Mouse (Mus musculus) G1E (cell line): ENCODE data around the gene Prox1. TPM values are rescaled to one million over a fixed set of nuclear protein-coding genes. Genes with fewer than 3 reads are reported as not detected.

Source experiments
- ATAC-seq: 2 replicates; pipeline ENCODE4 v1.8.0; 2016; ENCODE audit warnings: mild to moderate bottlenecking; ENCODE audit not compliant: insufficient number of reproducible peaks, poor library complexity, low FRiP score, severe bottlenecking; ENCODE audit errors: extremely low read depth
- DNase-seq: peaks from one replicate; pipeline ENCODE4 v3.0.0; 2012; ENCODE audit warnings: low spot score
- H3K27me3 ChIP-seq: 2 replicates; pipeline ENCODE4 v1.6.1; 2012; ENCODE audit warnings: mild to moderate bottlenecking, low read length, inconsistent platforms; ENCODE audit not compliant: insufficient read depth
- H3K36me3 ChIP-seq: replicated peaks from 2 replicates; pipeline ENCODE3; 2012; ENCODE audit warnings: mild to moderate bottlenecking, inconsistent platforms
- H3K4me1 ChIP-seq: 2 replicates; pipeline ENCODE4 v1.6.1; 2012; ENCODE audit warnings: low read depth, low read length, inconsistent platforms, mixed read lengths; ENCODE audit not compliant: insufficient read depth
- H3K4me3 ChIP-seq: 2 replicates; pipeline ENCODE4 v1.5.1; 2012; ENCODE audit warnings: low read depth, mild to moderate bottlenecking, inconsistent platforms, low read length, moderate library complexity, mixed read lengths
- H3K9me3 ChIP-seq: replicated peaks from 2 replicates; pipeline ENCODE4 v1.6.1; 2012; ENCODE audit warnings: inconsistent platforms
- CTCF ChIP-seq: IDR thresholded peaks from 2 replicates; pipeline ENCODE4 v1.5.1; 2012; ENCODE audit warnings: low read depth, low read length, inconsistent platforms, mixed read lengths
- GATA1 ChIP-seq: IDR thresholded peaks from 2 replicates; pipeline ENCODE4 v1.6.1; 2012; ENCODE audit warnings: borderline replicate concordance, low read length, inconsistent platforms, mixed read lengths
- GATA2 ChIP-seq: IDR thresholded peaks from 2 replicates; pipeline ENCODE4 v1.6.1; 2012; ENCODE audit warnings: low read depth, low read length, inconsistent platforms, borderline replicate concordance
- POLR2AphosphoS5 ChIP-seq: IDR thresholded peaks from 2 replicates; pipeline ENCODE4 v1.6.1; 2012; ENCODE audit warnings: low read depth, low read length, inconsistent platforms; ENCODE audit not compliant: insufficient replicate concordance
- TAL1 ChIP-seq: conservative IDR thresholded peaks from 2 replicates; pipeline ENCODE4 v1.6.1; 2012; ENCODE audit warnings: low read depth, low read length, inconsistent platforms, mixed read lengths
- polyA plus RNA-seq: library from polyadenylated mRNA; stranded (reverse); fragments of >175 nt; gene quantifications from 2 replicates; pipeline ENCODE4 v1.2.3, GENCODE M21; 2012
- total RNA-seq, 2 experiments: library from RNA; stranded (forward) in 1 of 2; stranded (reverse) in 1 of 2; fragments of 200-1000 nt in 1 of 2; fragments of >200 nt in 1 of 2; fragmentation: Nextera tagmentation in 1 of 2; gene quantifications; 2 replicates each; pipeline ENCODE4 v1.2.3; 2014 to 2017

The Prox1 gene
- total and polyA plus RNA-seq, 3 experiments: 0.05 TPM; not detected in 2

GRCm38 (mm10) chr1:190111741-190112140 lies 58.8 kb downstream of the Prox1 start:
- peaks cover 68% of the 10 kb centered on the region for H3K9me3 ChIP-seq
- DNase-seq (no peak), ATAC-seq (no peak)
- H3K27me3 ChIP-seq: no peaks in the 10 kb centered on the region
- H3K36me3 ChIP-seq: no peaks in the 10 kb centered on the region
- H3K4me1 ChIP-seq: no peaks in the 10 kb centered on the region
- no peak for TF ChIP-seq GATA2
- no peak for TF ChIP-seq TAL1
- TF ChIP-seq CTCF: no peak
- no peak for TF ChIP-seq GATA1
- no peak for TF ChIP-seq POLR2AphosphoS5
- no peak overlapping the region for H3K4me3 ChIP-seq

GRCm38 (mm10) chr1:190107587-190107986 lies 62.9 kb downstream of the Prox1 start:
- Histone ChIP-seq H3K36me3 (no peaks in the 10 kb centered on the region), H3K9me3 (peaks cover 59% of the 10 kb centered on the region), H3K4me3 (no peak overlapping the region), H3K27me3 (no peaks in the 10 kb centered on the region), H3K4me1 (no peaks in the 10 kb centered on the region)
- ATAC-seq: no peak
- no peak for TF ChIP-seq GATA2
- TF ChIP-seq POLR2AphosphoS5: no peak
- TF ChIP-seq GATA1: no peak
- TF ChIP-seq TAL1: no peak
- TF ChIP-seq CTCF: no peak
- no peak for DNase-seq

- no peak overlapping the region for H3K4me3 ChIP-seq
- ATAC-seq (no peak), DNase-seq (no peak)
Observed at GRCm38 (mm10) chr1:190106674-190107420, 63.7 kb downstream of the Prox1 start.

GRCm38 (mm10) chr1:190106060-190106459 lies 64.5 kb downstream of the Prox1 start:
- DNase-seq (no peak), ATAC-seq (no peak)
- TF ChIP-seq POLR2AphosphoS5: no peak
- no peak for TF ChIP-seq CTCF
- TF ChIP-seq GATA1: no peak
- no peak for TF ChIP-seq TAL1
- no peak for TF ChIP-seq GATA2
- H3K9me3 ChIP-seq: peaks cover 60% of the 10 kb centered on the region
- no peaks in the 10 kb centered on the region for H3K27me3 ChIP-seq
- H3K36me3 ChIP-seq: no peaks in the 10 kb centered on the region
- no peak overlapping the region for H3K4me3 ChIP-seq
- H3K4me1 ChIP-seq: no peaks in the 10 kb centered on the region

More at GRCm38 (mm10) chr1:190106674-190107420, 63.7 kb downstream of the Prox1 start:
- H3K27me3 ChIP-seq: no peaks in the 10 kb centered on the region
- TF ChIP-seq POLR2AphosphoS5 (no peak), GATA1 (no peak), TAL1 (no peak), CTCF (no peak), GATA2 (no peak)
- H3K36me3 ChIP-seq: no peaks in the 10 kb centered on the region
- H3K9me3 ChIP-seq: peaks cover 62% of the 10 kb centered on the region
- no peaks in the 10 kb centered on the region for H3K4me1 ChIP-seq

GRCm38 (mm10) chr1:190093326-190093725 lies 77.2 kb downstream of the Prox1 start:
- ATAC-seq (no peak), DNase-seq (no peak)
- TF ChIP-seq GATA1 (no peak), GATA2 (no peak), TAL1 (no peak), POLR2AphosphoS5 (no peak), CTCF (no peak)
- no peaks in the 10 kb centered on the region for H3K4me1 ChIP-seq
- no peaks in the 10 kb centered on the region for H3K36me3 ChIP-seq
- no peak overlapping the region for H3K4me3 ChIP-seq
- peaks cover 80% of the 10 kb centered on the region for H3K9me3 ChIP-seq
- no peaks in the 10 kb centered on the region for H3K27me3 ChIP-seq

- H3K9me3 ChIP-seq: peaks cover 79% of the 10 kb centered on the region
- H3K4me3 ChIP-seq: no peak overlapping the region
- ATAC-seq: no peak
- TF ChIP-seq GATA2: no peak
- no peak for TF ChIP-seq POLR2AphosphoS5
- TF ChIP-seq CTCF: no peak
- no peak for TF ChIP-seq GATA1
- no peak for TF ChIP-seq TAL1
- no peaks in the 10 kb centered on the region for H3K27me3 ChIP-seq
- no peaks in the 10 kb centered on the region for H3K36me3 ChIP-seq
- DNase-seq: no peak
- no peaks in the 10 kb centered on the region for H3K4me1 ChIP-seq
Observed at GRCm38 (mm10) chr1:190092076-190092475, 78.4 kb downstream of the Prox1 start.
